Mouse (Mus musculus) right cerebral cortex, postnatal 36 days (tissue): ENCODE data around the gene Trf.

Source experiments
- DNase-seq, 2 experiments: peaks; one replicate each; pipeline ENCODE4 v3.0.0; 2022; ENCODE audit warnings: low spot score in 2 of 2, mixed read lengths in 1 of 2

The Trf gene

GRCm38 (mm10) chr9:103154568-103154967 lies 75.7 kb downstream of the Trf start:
- no peak for DNase-seq
